Mouse (Mus musculus) thymus, adult 2 months (tissue): Measurements from ENCODE around the gene Zranb3.

Experiments used
- CTCF ChIP-seq: fragments of 200-500 bp; IDR thresholded peaks from 2 replicates; pipeline ENCODE4 v1.5.1; 2012; ENCODE audit warnings: mild to moderate bottlenecking, control low read depth, low read length, moderate library complexity, borderline replicate concordance; ENCODE audit not compliant: control insufficient read depth, poor library complexity, insufficient read depth; ENCODE audit errors: extremely low read depth
- POLR2A ChIP-seq: fragments of 200-500 bp; IDR thresholded peaks from 2 replicates; pipeline ENCODE4 v1.6.1; 2012; ENCODE audit warnings: mild to moderate bottlenecking, low read length, control low read depth, moderate library complexity; ENCODE audit not compliant: control insufficient read depth, poor library complexity, insufficient read depth; ENCODE audit errors: extremely low read depth

DNA sequence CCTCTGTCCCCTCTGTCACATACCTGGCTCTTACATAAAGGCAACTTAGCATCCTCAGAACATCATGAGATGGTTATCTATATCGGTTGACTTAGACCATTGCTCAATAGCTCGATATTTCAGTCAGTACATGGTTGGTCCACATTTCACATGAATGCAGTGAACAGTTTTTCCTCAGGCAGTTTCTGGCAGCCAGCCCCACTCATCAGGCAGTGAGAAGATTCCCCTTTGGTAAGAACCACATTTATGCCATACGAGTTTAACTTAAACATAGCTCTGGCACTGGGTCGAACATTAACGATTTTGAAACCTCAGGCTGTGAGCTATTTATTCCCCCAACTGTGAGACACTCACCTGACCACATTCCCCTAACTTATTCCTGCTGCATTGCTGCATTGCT is 154.1 kb downstream of the Zranb3 start:
- no peak for TF ChIP-seq POLR2A
- no peak for TF ChIP-seq CTCF
